Mouse (Mus musculus): Measurements from ENCODE around the gene Ckap2.

Ckap2 gene

GRCm38 (mm10) chr8:22185431-22186397, at the start of gene Ckap2:
Gene Ckap2 (minus strand): TSS chr8:22185819.
- peak; percentile 82 to 84 for DNase-seq (ENCODE audit: low spot score in 2 of 2)

DNA sequence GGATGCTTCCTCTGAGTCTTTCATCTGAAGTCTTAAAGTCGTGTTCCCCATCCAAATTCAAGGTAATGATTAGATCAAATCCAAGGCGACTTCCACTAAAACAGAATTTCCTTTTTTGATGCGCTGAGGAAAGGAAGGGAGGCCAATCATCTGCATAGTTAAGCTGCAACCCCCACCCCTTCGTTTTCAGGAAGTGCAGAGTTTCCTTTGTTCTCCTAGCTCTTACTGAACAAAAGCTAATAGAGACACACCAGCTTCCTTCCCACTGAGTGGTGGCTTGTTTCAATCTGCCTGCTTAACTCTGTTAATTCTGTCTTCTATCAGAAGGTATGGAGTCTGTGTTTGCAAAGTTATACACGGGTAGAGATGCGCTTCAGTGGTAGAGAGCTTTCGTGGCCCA, 43.0 kb upstream of the Ckap2 start:
- no peak for DNase-seq (ENCODE audit: low spot score in 2 of 2)

DNA sequence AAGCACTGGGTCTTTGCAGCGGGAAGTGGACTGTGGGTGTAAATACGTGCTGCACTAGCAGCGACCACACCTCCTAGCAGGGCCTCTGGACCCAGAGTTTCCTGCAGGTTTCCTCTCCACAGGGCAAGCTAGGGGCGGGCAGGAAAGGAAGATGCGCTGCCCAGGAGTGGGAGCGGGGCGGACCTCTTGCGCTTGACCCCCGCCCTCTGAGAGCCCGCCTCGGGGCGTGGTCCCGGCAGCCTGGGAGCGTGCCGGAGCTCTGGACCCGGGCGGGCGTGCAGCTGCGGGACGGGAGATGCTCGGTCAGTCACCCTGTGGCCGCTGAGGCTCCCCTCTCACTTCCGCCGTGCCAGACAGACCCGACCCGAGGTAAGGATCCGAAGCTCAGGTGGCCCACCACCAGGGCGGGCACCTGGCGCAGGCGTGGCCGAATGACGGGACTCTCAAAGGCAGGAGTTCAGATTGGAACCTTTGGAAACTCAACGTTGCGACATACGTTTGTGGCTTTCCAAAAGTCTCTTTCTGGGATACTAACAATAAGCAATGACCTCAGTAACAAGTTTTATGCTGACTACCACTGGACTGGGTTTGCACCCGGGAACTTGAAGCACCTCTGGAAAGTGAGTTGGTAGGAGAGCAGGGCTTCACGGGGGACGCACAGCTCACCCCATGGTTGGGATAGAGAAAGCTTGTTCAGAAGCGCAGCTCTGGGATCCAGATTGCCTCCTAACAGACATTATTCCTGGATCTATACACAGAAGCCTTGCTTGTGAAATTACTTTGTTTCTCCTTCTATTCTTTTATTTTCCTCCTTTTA, 41.6 kb upstream of the Ckap2 start, which contains the start of gene Thsd1:
Gene Thsd1 (plus strand): TSS at position 253 of the 817 bp plus-strand sequence.
- no peak for DNase-seq (ENCODE audit: low spot score in 2 of 2)

GRCm38 (mm10) chr8:22226361-22226760, 40.7 kb upstream of the Ckap2 start:
- no peak for DNase-seq (ENCODE audit: low spot score in 2 of 2)

DNA sequence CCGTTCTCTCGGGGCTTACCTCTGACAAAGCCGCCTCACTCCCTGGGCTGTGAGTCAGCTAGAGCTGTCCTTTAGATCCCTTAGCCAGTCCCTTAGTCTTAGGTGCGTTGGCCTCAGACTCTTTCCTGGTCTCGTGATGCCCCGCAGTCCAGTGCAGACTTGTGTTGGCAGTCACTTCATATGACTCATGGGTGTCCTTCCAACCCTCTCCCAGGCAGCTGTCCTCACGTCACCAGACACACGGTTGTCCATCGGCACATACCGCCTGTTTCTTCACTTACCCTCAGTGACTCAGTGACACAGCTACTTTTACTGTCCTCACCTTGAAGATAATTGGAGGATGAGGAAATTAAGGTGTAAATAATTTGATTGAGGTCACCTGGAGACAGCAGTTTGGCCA, 29.2 kb upstream of the Ckap2 start:
- no peak for DNase-seq (ENCODE audit: low spot score in 2 of 2)

GRCm38 (mm10) chr8:22209012-22209411, 23.4 kb upstream of the Ckap2 start:
- DNase-seq (ENCODE audit: low spot score in 2 of 2) = no peak

- DNase-seq (ENCODE audit: low spot score in 2 of 2) = no peak
Observed at GRCm38 (mm10) chr8:22207535-22207934, 21.9 kb upstream of the Ckap2 start.

GRCm38 (mm10) chr8:22199481-22199880, 13.9 kb upstream of the Ckap2 start:
- no peak for DNase-seq (ENCODE audit: low spot score in 2 of 2)

DNA sequence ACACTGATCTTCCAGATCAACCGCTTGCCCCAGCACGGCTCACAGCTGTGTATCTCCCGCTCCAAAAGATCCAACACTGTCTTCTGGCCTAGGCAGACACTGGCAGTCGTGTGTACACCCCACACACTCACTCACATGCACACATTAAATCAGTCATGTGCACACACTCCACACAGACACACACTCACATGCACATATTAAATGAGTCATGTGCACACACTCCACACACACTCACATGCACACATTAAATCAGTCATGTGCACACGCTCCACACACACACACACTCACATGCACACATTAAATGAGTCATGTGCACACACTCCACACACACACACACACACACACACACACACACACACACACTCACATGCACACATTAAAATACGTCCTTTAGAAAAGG, 12.3 kb upstream of the Ckap2 start:
- no peak for DNase-seq (ENCODE audit: low spot score in 2 of 2)

DNA sequence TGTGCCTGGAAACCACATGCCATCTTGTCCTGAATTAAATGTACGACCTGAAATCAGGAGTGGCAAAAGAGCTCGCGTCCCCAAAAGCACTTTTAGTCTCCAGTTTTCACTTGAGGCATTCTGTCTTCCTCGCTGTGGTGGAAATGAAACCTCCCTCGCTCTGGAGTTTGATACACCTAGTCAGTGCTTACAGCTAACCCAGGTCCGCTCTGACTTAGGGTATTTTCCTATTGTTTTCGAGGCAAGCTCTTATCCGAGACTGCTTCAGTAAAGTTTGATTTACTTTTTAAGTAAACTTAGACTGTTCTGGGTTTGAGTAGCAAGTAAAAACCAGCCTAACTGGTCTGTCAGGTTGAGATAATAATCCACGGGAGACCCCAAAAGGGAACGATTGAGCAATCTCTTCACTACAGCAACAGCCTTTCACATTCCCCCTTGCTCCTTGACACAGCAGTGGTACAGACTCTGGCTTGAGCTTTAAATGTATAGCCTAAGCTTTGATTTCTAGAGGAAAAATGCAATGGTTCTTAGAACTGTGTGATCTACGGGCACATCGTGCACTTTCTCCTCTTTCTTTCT, 7.9 kb upstream of the Ckap2 start:
- DNase-seq (ENCODE audit: low spot score in 2 of 2) = no peak

- DNase-seq (ENCODE audit: low spot score in 2 of 2) = peak; percentile 85 to 87
Observed at GRCm38 (mm10) chr8:22192660-22193431, 7.2 kb upstream of the Ckap2 start, which contains the start of gene Vps36. Gene Vps36 (plus strand): TSS chr8:22192809.

DNA sequence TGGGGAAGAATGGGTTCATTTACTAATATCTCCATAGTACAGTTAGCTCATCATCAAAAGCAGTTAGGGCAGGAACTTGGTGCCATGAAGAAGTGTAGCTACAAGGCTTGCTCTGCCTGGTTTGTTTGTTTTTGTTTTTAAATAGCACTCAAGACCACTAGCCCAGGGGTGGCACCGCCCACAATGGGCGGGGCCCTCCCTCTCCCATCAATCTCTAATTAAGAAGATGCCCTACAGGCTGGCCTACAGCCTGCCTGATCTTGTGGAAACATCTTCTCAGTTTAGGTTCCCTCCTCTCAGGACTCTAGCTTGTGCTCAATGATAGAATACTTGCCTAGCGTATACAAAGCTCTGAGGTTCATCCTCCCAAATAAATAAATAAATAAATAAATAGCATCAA, 735 bp downstream of the Ckap2 start:
- no peak for DNase-seq (ENCODE audit: low spot score in 2 of 2)

DNA sequence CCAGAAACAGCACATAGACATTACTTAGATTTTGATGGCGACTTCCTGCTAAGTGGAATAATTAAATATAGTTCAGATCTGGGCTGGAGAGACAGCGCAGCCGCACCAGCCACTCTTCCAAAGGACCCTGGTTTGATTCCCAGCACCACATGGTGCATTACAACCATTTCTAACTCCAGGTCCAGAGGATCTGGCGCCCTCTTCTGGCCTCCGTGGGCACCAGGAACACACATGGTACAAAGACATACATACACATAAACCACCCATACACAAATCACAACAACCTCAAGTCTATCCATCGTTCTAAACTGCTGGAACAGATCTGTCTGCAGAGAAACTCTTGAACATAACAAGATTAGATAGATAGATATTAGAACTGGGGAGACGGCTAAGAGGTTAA, 9.7 kb downstream of the Ckap2 start:
- no peak for DNase-seq (ENCODE audit: low spot score in 2 of 2)

- peak in 1 of 2 experiments; percentile 31 for DNase-seq (ENCODE audit: low spot score in 2 of 2)
Observed at GRCm38 (mm10) chr8:22169167-22169566, 16.5 kb downstream of the Ckap2 start.

DNA sequence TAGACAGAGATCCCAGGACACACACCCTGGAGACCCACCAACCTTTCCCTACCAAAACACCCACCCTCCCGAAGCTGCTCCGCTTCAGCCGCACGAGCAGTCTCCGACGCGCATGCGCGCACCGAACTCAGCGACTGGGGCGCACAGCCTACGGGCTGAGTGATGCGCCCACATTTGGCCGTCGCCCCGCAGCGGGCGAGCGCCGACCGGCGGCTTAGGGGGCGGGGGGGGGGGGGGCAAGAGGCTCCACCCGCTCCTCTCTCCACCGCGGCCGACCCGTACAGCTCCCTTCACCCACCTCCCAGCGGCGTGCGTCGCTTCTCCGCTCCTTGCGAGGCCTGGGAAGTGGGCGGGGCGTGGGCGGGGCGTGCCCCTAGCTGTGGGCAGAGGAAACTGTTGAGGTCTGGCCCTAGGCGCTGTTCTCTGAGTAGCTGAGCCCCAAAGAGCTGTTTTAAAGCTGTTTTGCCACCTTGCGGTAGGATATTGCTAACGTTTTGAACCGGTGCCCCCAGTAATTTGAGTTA, 19.5 kb downstream of the Ckap2 start, which contains the start of gene Nek3:
Gene Nek3 (minus strand): TSS at position 356 of the 524 bp plus-strand sequence.
- peak; percentile 72 to 73 for DNase-seq (ENCODE audit: low spot score in 2 of 2)

DNA sequence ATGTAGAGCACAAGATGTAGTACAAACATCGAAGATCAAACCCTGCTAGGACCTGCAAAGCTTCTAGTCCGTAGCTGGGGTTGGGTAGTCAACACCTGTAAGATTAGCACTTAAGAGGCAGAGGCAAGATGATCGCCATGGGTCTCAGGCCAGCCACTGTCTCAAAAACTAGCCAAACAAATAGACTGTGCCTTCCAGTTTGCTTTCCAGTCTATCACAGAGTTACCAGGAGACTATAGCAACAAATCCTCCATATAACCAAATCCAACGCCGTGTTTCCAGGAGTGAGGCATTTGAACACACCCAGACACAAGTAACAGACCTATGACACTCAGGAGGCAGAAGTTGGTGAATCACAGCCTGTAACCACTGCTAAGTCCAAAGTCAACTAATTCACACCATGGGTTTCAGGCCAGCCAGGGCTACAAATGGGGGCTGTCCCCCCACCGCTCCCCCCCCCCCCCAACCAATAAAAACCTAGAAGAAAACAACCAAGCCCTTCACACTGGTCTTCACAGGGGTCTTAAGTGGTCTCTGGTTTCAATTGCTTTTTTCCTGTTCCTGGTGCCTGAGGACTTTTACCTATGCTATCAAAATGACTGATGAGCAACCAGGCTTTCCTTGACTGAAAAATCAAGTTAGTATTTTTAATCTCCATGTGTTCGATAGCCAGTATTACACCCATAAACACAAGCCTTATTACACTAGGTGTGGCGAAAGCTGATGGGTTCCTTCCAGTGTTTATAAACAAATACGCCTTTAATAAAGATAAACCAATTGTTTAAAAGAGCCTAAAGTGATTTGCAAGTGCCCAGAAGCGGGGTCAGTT, 20.2 kb downstream of the Ckap2 start:
- no peak for DNase-seq (ENCODE audit: low spot score in 2 of 2)

DNA sequence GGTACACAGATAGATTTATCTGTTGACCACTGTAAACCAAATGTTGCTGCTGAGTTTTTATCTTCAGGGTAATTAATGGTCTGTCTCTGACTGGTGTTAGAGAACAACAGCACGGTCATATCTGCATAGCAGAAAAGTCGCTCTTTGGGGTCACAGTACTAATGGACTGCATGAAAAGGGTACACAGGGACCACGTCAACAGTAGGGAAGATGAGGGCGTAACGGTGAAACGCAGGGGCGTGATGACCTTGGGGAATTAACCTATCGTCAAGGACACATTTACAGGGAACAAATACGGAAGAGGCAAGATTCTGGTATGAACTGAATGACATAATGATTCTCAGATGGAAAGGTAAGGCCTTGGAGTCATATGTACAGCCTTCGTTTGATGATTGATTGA, 21.2 kb downstream of the Ckap2 start:
- no peak for DNase-seq (ENCODE audit: low spot score in 2 of 2)

DNA sequence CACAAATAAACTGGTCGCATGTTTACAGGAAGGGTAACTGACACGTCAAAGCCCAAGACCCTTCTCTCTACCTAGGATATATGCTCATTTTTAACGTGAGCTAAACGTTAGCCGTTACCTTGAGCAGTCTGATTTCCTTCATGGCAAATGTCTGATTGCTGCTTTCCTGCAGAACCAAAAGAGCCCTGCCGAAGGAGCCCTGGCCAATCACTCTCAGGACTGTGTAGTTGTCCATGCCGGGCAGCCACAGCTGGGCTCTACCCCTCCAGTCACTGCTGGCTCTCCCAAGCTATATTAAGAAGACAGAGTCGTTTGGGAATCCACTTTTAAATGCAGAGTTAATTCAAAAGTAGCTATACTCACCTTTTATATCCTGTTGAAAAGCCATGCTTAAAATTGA, 23.4 kb downstream of the Ckap2 start:
- no peak for DNase-seq (ENCODE audit: low spot score in 2 of 2)

- DNase-seq (ENCODE audit: low spot score in 2 of 2) = no peak
Observed at GRCm38 (mm10) chr8:22150345-22150663, 35.3 kb downstream of the Ckap2 start.

- DNase-seq (ENCODE audit: low spot score in 2 of 2) = no peak
Observed at GRCm38 (mm10) chr8:22149643-22150344, 35.8 kb downstream of the Ckap2 start.

Measured in frontal cortex, postnatal 36 days (tissue).